Mouse (Mus musculus) liver, embryonic 14.5 days (tissue): Measurements from ENCODE around the gene Farsa. TPM values are rescaled to one million over a fixed set of nuclear protein-coding genes. Genes with fewer than 3 reads are reported as not detected.
A peak's percentile ranks its signal among the peaks of the same experiment; 100 is the strongest.
"Not testable (repeated sequence)": the region's sequence is repeated elsewhere in the genome, so short reads cannot be mapped to it uniquely, and the experiment has no call there.

Source experiments
- ATAC-seq: fragments of 200-750 bp; cut with Nextera tagmentation; 2 replicates; pipeline ENCODE4 v1.8.0; 2017; ENCODE audit warnings: moderate number of reproducible peaks, mild to moderate bottlenecking, moderate library complexity; ENCODE audit not compliant: insufficient read depth
- DNase-seq, 3 experiments: peaks; one replicate each; pipeline ENCODE4 v3.0.0-alpha.2; 2012 to 2013; ENCODE audit warnings: low read depth in 3 of 3, low spot score in 3 of 3
- H3K27ac ChIP-seq: fragments of 300-500 bp; sonication (generic); 2 replicates; pipeline ENCODE4 v1.5.1; 2014; ENCODE audit warnings: moderate library complexity, mild to moderate bottlenecking, control low read depth, inconsistent platforms
- H3K27me3 ChIP-seq: fragments of 300-500 bp; sonication (generic); 2 replicates; pipeline ENCODE4 v1.6.1; 2014; ENCODE audit warnings: mild to moderate bottlenecking, low read length, moderate library complexity; ENCODE audit not compliant: control insufficient read depth, insufficient read depth
- H3K36me3 ChIP-seq: fragments of 300-500 bp; sonication (generic); replicated peaks from 2 replicates; pipeline ENCODE4 v1.6.1; 2014; ENCODE audit warnings: low read depth; ENCODE audit not compliant: control insufficient read depth, insufficient read depth
- H3K4me1 ChIP-seq, 2 experiments: fragments of 200-500 bp in 1 of 2; fragments of 300-500 bp in 1 of 2; sonication (generic) in 1 of 2; replicated peaks; 2 replicates each; pipeline ENCODE4 v1.6.1; 2012 to 2014; ENCODE audit warnings: antibody characterized with exemption in 1 of 2, inconsistent platforms in 1 of 2, low read length in 1 of 2; ENCODE audit not compliant: control insufficient read depth in 2 of 2, insufficient read depth in 2 of 2
- H3K4me2 ChIP-seq: fragments of 300-500 bp; sonication (generic); 2 replicates; pipeline ENCODE4 v1.6.1; 2014; ENCODE audit warnings: low read depth, mild to moderate bottlenecking, control low read depth, moderate library complexity
- H3K4me3 ChIP-seq, 2 experiments: fragments of 200-500 bp in 1 of 2; fragments of 300-500 bp in 1 of 2; sonication (generic) in 1 of 2; 2 replicates each; pipeline ENCODE4 v1.5.1; 2012 to 2014; ENCODE audit warnings: low read depth in 2 of 2, low read length in 2 of 2, mild to moderate bottlenecking in 2 of 2, control low read depth in 1 of 2, inconsistent platforms in 1 of 2, moderate library complexity in 1 of 2; ENCODE audit not compliant: insufficient read depth in 1 of 2
- H3K9ac ChIP-seq: fragments of 300-500 bp; sonication (generic); replicated peaks from 2 replicates; pipeline ENCODE4 v1.6.1; 2014; ENCODE audit warnings: mild to moderate bottlenecking, control low read depth, moderate library complexity
- H3K9me3 ChIP-seq: fragments of 300-500 bp; sonication (generic); 2 replicates; pipeline ENCODE4 v1.6.1; 2016; ENCODE audit warnings: low read length, mixed read lengths; ENCODE audit not compliant: control insufficient read depth
- CTCF ChIP-seq: IDR thresholded peaks from 2 replicates; pipeline ENCODE4 v1.5.1; 2016; ENCODE audit warnings: antibody characterized with exemption, low read depth, control low read depth
- EP300 ChIP-seq: IDR thresholded peaks from 2 replicates; pipeline ENCODE4 v1.6.1; 2016; ENCODE audit warnings: antibody characterized with exemption, low read depth
- WGBS: fragments of 180-500 bp; shearing (Covaris S2); extraction: QIAGEN DNeasy Blood & Tissue Kit; methylation state at CpG from one replicate; pipeline ENCODE4 v1.1.7; 2014; ENCODE audit not compliant: insufficient replicate concordance; 5-methylcytosine and 5-hydroxymethylcytosine counted together
- polyA plus RNA-seq, 2 experiments: library from polyadenylated mRNA; depleted of rRNA in 1 of 2; stranded (reverse) in 1 of 2; unstranded in 1 of 2; fragments of >200 nt; fragmentation: Nextera tagmentation in 1 of 2; extraction: Ambion mirVana in 1 of 2; gene quantifications; 2 replicates each; pipeline versions ENCODE4 v1.2.1 to v1.2.3; 2012 to 2014

The Farsa gene
- polyA plus RNA-seq, 2 experiments, result 45.8 to 54.8 TPM

DNA sequence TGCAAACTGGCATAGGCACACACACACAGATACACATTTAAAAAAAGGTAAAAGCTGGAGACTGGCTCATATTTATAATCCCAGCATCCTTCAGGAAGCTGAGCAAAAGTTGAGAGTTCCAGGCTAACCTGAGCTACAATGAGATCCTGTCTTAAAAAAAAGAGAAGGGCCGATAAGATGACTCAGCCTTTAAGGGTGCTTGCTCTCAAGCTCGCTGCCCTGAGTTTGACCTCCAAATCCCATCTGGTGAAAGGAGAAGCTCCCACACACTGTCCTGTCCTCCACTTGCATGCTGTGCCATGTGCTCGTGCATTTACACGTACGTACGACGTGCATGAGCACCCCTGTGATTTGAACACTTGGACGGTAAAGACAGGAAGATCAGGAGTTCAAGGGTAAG, 50.7 kb downstream of the Farsa start:
- no peak for TF ChIP-seq CTCF
- TF ChIP-seq EP300, result no peak
- Histone ChIP-seq H3K9me3 (no peaks in the 10 kb centered on the region), H3K27me3 (peaks cover 4% of the 10 kb centered on the region), H3K9ac (no peak overlapping the region), H3K4me1 (peaks cover 4 to 22% of the 10 kb centered on the region in 2 experiments), H3K4me3 (no peak overlapping the region), H3K4me2 (no peak overlapping the region; the same call in 1 of the 2 replicates), H3K36me3 (peaks cover 26% of the 10 kb centered on the region), H3K27ac (peak overlapping the region; percentile 20)
- DNase-seq (no peak), ATAC-seq (no peak)
- WGBS, result 57% methylated on average over 8 of the region's 8 CpGs

DNA sequence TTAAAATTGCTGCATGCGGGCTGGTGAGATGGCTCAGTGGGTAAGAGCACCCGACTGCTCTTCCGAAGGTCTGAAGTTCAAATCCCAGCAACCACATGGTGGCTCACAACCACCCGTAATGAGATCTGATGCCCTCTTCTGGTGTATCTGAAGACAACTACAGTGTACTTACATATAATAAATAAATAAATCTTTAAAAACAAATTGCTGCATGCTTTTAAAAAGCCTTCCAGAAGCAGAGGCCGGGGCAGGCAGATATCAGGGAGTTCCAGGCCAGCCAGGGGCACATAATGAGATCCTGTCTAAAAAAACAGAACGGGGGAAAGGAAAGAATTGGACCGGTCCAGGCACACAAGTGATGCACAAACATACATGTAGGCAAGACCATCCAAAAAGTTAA, 51.2 kb downstream of the Farsa start:
- peaks cover 4 to 22% of the 10 kb centered on the region in 2 experiments for H3K4me1 ChIP-seq
- peaks cover 26% of the 10 kb centered on the region for H3K36me3 ChIP-seq
- H3K27ac ChIP-seq, result peak overlapping the region; percentile 78
- ATAC-seq, result peak; percentile 9
- H3K4me2 ChIP-seq, result peak overlapping the region; percentile 81
- H3K9me3 ChIP-seq, DNase-seq, H3K27me3 ChIP-seq: not testable (repeated sequence)
- TF ChIP-seq CTCF, result peak; percentile 26
- WGBS, result 13% methylated on average over 7 of the region's 7 CpGs
- peak overlapping the region; percentile 55 for H3K9ac ChIP-seq
- H3K4me3 ChIP-seq, result peak overlapping the region; percentile 9 to 66; a peak in 3 of 4 replicates

DNA sequence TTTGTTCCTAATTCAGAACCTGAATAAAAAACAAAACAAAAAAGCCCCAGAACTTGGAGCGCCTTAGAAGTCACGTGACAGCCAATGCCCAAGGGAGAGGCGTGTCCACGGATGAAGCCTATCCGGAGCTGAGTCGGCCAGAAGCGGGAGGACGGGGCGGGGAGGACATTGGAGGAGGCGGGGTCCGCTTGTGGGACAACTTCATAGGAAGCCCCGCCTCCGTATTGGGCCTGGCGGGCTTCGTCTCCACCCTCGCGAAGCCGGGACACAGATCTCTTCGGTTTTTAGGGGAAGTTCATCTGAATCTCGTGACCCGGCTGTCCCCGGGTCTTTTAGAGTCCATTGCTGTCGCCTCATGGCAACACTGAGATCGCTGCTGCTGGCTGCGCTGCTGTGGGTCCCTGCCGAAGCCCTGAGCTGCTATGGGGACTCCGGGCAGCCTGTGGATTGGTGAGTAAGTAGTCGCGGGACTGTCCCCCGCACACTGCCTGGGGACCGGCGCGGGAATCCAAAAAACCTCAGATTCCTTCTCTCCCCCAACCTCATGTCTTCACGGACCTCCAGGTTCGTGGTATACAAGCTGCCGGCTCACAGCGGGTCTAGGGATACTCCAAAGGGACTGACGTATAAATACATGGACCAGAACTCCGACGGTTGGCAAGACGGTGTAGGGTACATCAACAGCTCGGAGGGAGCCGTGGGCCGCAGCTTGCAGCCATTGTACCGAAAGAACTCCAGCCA, 51.8 kb downstream of the Farsa start, which contains the start of gene Dnase2a:
Gene Dnase2a (plus strand): TSS at position 140 of the 741 bp plus-strand sequence.
- DNase-seq (peak; percentile 97), ATAC-seq (peak; percentile 89)
- Histone ChIP-seq H3K4me3 (peak within 1 kb of the TSS; percentile 66 to 76), H3K9ac (peak within 1 kb of the TSS; percentile 84), H3K4me1 (peaks cover 5 to 20% of the 10 kb centered on the region in 2 experiments), H3K36me3 (peaks cover 23% of the 10 kb centered on the region), H3K4me2 (peak within 1 kb of the TSS; percentile 81), H3K27me3 (peaks cover 6% of the 10 kb centered on the region), H3K9me3 (no peaks in the 10 kb centered on the region), H3K27ac (peak within 1 kb of the TSS; percentile 78)
- 1% methylated on average over 45 of the region's 45 CpGs for WGBS
- TF ChIP-seq EP300 (no peak; the same call in 1 of the 2 replicates), CTCF (no peak)

GRCm38 (mm10) chr8:84909162-84909767, 52.5 kb downstream of the Farsa start:
- H3K9ac ChIP-seq, result peak overlapping the region; percentile 84
- 41% methylated on average over 20 of the region's 20 CpGs for WGBS
- peaks cover 17% of the 10 kb centered on the region for H3K36me3 ChIP-seq
- H3K27me3 ChIP-seq, result peaks cover 6% of the 10 kb centered on the region
- H3K4me2 ChIP-seq, result peak overlapping the region; percentile 81
- DNase-seq (no peak), ATAC-seq (no peak)
- H3K4me3 ChIP-seq, result peak overlapping the region; percentile 66 to 76
- TF ChIP-seq EP300 (no peak), CTCF (no peak)
- H3K9me3 ChIP-seq, result no peaks in the 10 kb centered on the region
- H3K27ac ChIP-seq, result peak overlapping the region; percentile 74
- peaks cover 3 to 18% of the 10 kb centered on the region in 2 experiments; a peak in 3 of 4 replicates for H3K4me1 ChIP-seq

- Histone ChIP-seq H3K9ac (peak overlapping the region; percentile 84; the same call in 1 of the 2 replicates), H3K9me3 (no peaks in the 10 kb centered on the region), H3K4me3 (peak overlapping the region; percentile 66 to 76; a peak in 3 of 4 replicates), H3K4me2 (peak overlapping the region; percentile 81), H3K36me3 (peaks cover 10% of the 10 kb centered on the region), H3K27me3 (peaks cover 6% of the 10 kb centered on the region), H3K4me1 (peaks cover 3 to 18% of the 10 kb centered on the region in 2 experiments; a peak in 3 of 4 replicates), H3K27ac (peak overlapping the region; percentile 14)
- DNase-seq (no peak), ATAC-seq (no peak)
- TF ChIP-seq CTCF, result no peak
- TF ChIP-seq EP300, result no peak
- 51% methylated on average over 5 of the region's 5 CpGs for WGBS
Observed at GRCm38 (mm10) chr8:84909949-84910348, 53.2 kb downstream of the Farsa start.
